Mouse (Mus musculus) heart, embryonic 11.5 days (tissue): ENCODE data around the gene Plxna4. TPM values are rescaled to one million over a fixed set of nuclear protein-coding genes. Genes with fewer than 3 reads are reported as not detected.

Experiments used
- ATAC-seq: fragments of 200-750 bp; cut with Nextera tagmentation; replicated peaks from 2 replicates; pipeline ENCODE4 v1.8.0; 2017; ENCODE audit warnings: moderate library complexity; ENCODE audit not compliant: insufficient number of reproducible peaks, low FRiP score, low TSS enrichment
- H3K27ac ChIP-seq: fragments of 300-500 bp; sonication (generic); 2 replicates; pipeline ENCODE4 v1.5.1; 2014; ENCODE audit warnings: mild to moderate bottlenecking, low read depth, low read length
- H3K27me3 ChIP-seq: fragments of 300-500 bp; sonication (generic); 2 replicates; pipeline ENCODE4 v1.6.1; 2014; ENCODE audit warnings: mild to moderate bottlenecking, low read length, mixed read lengths; ENCODE audit not compliant: control insufficient read depth, insufficient read depth
- H3K36me3 ChIP-seq: fragments of 300-500 bp; sonication (generic); 2 replicates; pipeline ENCODE4 v1.6.1; 2014; ENCODE audit warnings: mild to moderate bottlenecking, low read length, moderate library complexity, mixed read lengths; ENCODE audit not compliant: control insufficient read depth, insufficient read depth
- H3K4me1 ChIP-seq: fragments of 300-500 bp; sonication (generic); 2 replicates; pipeline ENCODE4 v1.6.1; 2014; ENCODE audit warnings: low read length; ENCODE audit not compliant: control insufficient read depth, insufficient read depth
- H3K4me2 ChIP-seq: fragments of 300-500 bp; sonication (generic); 2 replicates; pipeline ENCODE4 v1.6.1; 2014; ENCODE audit warnings: mild to moderate bottlenecking, moderate library complexity
- H3K4me3 ChIP-seq: fragments of 300-500 bp; sonication (generic); 2 replicates; pipeline ENCODE4 v1.5.1; 2014; ENCODE audit warnings: low read depth, low read length
- H3K9ac ChIP-seq: fragments of 300-500 bp; sonication (generic); 2 replicates; pipeline ENCODE4 v1.6.1; 2014; ENCODE audit warnings: mild to moderate bottlenecking, low read depth, low read length, moderate library complexity
- H3K9me3 ChIP-seq: fragments of 300-500 bp; sonication (generic); replicated peaks from 2 replicates; pipeline ENCODE4 v1.6.1; 2016; ENCODE audit warnings: low read length; ENCODE audit not compliant: control insufficient read depth
- WGBS: fragments of 180-500 bp; shearing (Covaris S2); extraction: QIAGEN DNeasy Blood & Tissue Kit; methylation state at CpG from one replicate; pipeline ENCODE4 v1.1.7; 2014; ENCODE audit not compliant: insufficient replicate concordance; 5-methylcytosine and 5-hydroxymethylcytosine counted together
- polyA plus RNA-seq: library from polyadenylated mRNA; unstranded; fragments of >200 nt; fragmentation: Nextera tagmentation; extraction: Ambion mirVana; gene quantifications from 2 replicates; pipeline ENCODE4 v1.2.1, GENCODE M21; 2014

Gene Plxna4
- polyA plus RNA-seq, 1 experiment from 2014 or later: 9.1 TPM

GRCm38 (mm10) chr6:32330034-32330795 lies 257.8 kb downstream of the Plxna4 start:
- Histone ChIP-seq H3K9me3 (no peaks in the 10 kb centered on the region), H3K36me3 (no peaks in the 10 kb centered on the region), H3K27ac (peak overlapping the region; percentile 0), H3K4me2 (no peak overlapping the region), H3K4me3 (no peak overlapping the region), H3K27me3 (no peaks in the 10 kb centered on the region), H3K4me1 (peaks cover 32% of the 10 kb centered on the region), H3K9ac (no peak overlapping the region)
- ATAC-seq: no peak; the same call in 1 of the 2 replicates
- WGBS: 44% methylated on average over 9 of the region's 9 CpGs

- 5% methylated on average over 8 of the region's 8 CpGs for WGBS
- Histone ChIP-seq H3K36me3 (no peaks in the 10 kb centered on the region), H3K27ac (no peak overlapping the region), H3K4me2 (no peak overlapping the region), H3K4me1 (peaks cover 27% of the 10 kb centered on the region), H3K27me3 (no peaks in the 10 kb centered on the region), H3K9ac (no peak overlapping the region), H3K4me3 (no peak overlapping the region), H3K9me3 (no peaks in the 10 kb centered on the region)
- ATAC-seq: no peak
These were observed 260.0 kb downstream of the Plxna4 start for GRCm38 (mm10) chr6:32328028-32328427.

- no peaks in the 10 kb centered on the region for H3K9me3 ChIP-seq
- 29% methylated on average over 5 of the region's 5 CpGs for WGBS
- H3K27me3 ChIP-seq: no peaks in the 10 kb centered on the region
- ATAC-seq: no peak
- no peak overlapping the region for H3K4me3 ChIP-seq
- H3K36me3 ChIP-seq: no peaks in the 10 kb centered on the region
- no peak overlapping the region for H3K9ac ChIP-seq
- H3K4me2 ChIP-seq: no peak overlapping the region
- no peak overlapping the region for H3K27ac ChIP-seq
- peaks cover 27% of the 10 kb centered on the region for H3K4me1 ChIP-seq
These were observed 260.8 kb downstream of the Plxna4 start for GRCm38 (mm10) chr6:32327173-32327572.

GRCm38 (mm10) chr6:32326406-32326805 lies 261.6 kb downstream of the Plxna4 start:
- H3K4me1 ChIP-seq: peaks cover 28% of the 10 kb centered on the region
- WGBS: 79% methylated on average over 5 of the region's 5 CpGs
- H3K9me3 ChIP-seq: no peaks in the 10 kb centered on the region
- no peak overlapping the region for H3K9ac ChIP-seq
- H3K27ac ChIP-seq: no peak overlapping the region
- no peak for ATAC-seq
- no peaks in the 10 kb centered on the region for H3K36me3 ChIP-seq
- H3K27me3 ChIP-seq: no peaks in the 10 kb centered on the region
- H3K4me2 ChIP-seq: no peak overlapping the region
- H3K4me3 ChIP-seq: no peak overlapping the region

GRCm38 (mm10) chr6:32325851-32326250 lies 262.1 kb downstream of the Plxna4 start:
- Histone ChIP-seq H3K4me1 (peaks cover 34% of the 10 kb centered on the region), H3K36me3 (no peaks in the 10 kb centered on the region), H3K4me3 (no peak overlapping the region), H3K9me3 (no peaks in the 10 kb centered on the region), H3K9ac (no peak overlapping the region), H3K27me3 (no peaks in the 10 kb centered on the region), H3K4me2 (no peak overlapping the region), H3K27ac (no peak overlapping the region)
- no peak for ATAC-seq
- whole genome bisulfite sequencing: 68% methylated on average over 7 of the region's 7 CpGs

- no peak for ATAC-seq
- no peak overlapping the region for H3K4me2 ChIP-seq
- H3K36me3 ChIP-seq: no peaks in the 10 kb centered on the region
- no peak overlapping the region for H3K27ac ChIP-seq
- no peaks in the 10 kb centered on the region for H3K9me3 ChIP-seq
- WGBS: 62% methylated on average over 3 of the region's 3 CpGs
- no peak overlapping the region for H3K4me3 ChIP-seq
- H3K27me3 ChIP-seq: no peaks in the 10 kb centered on the region
- peaks cover 9% of the 10 kb centered on the region for H3K4me1 ChIP-seq
- H3K9ac ChIP-seq: no peak overlapping the region
These were observed 266.8 kb downstream of the Plxna4 start for GRCm38 (mm10) chr6:32321187-32321586.

GRCm38 (mm10) chr6:32320254-32320653 lies 267.7 kb downstream of the Plxna4 start:
- no peak for ATAC-seq
- H3K9me3 ChIP-seq: no peaks in the 10 kb centered on the region
- H3K4me2 ChIP-seq: no peak overlapping the region
- 40% methylated on average over 3 of the region's 3 CpGs for WGBS
- H3K4me3 ChIP-seq: no peak overlapping the region
- no peak overlapping the region for H3K9ac ChIP-seq
- no peaks in the 10 kb centered on the region for H3K36me3 ChIP-seq
- H3K4me1 ChIP-seq: peaks cover 9% of the 10 kb centered on the region
- no peak overlapping the region for H3K27ac ChIP-seq
- H3K27me3 ChIP-seq: no peaks in the 10 kb centered on the region

- H3K9ac ChIP-seq: no peak overlapping the region
- 81% methylated on average over 8 of the region's 8 CpGs for WGBS
- no peak overlapping the region for H3K27ac ChIP-seq
- H3K4me2 ChIP-seq: no peak overlapping the region
- no peaks in the 10 kb centered on the region for H3K27me3 ChIP-seq
- no peaks in the 10 kb centered on the region for H3K9me3 ChIP-seq
- no peak for ATAC-seq
- no peak overlapping the region for H3K4me3 ChIP-seq
- H3K36me3 ChIP-seq: no peaks in the 10 kb centered on the region
- H3K4me1 ChIP-seq: peaks cover 9% of the 10 kb centered on the region
These were observed 270.5 kb downstream of the Plxna4 start for GRCm38 (mm10) chr6:32317470-32317869.

- Histone ChIP-seq H3K9me3 (no peaks in the 10 kb centered on the region), H3K4me2 (no peak overlapping the region), H3K4me3 (no peak overlapping the region), H3K9ac (no peak overlapping the region), H3K27me3 (no peaks in the 10 kb centered on the region), H3K4me1 (no peaks in the 10 kb centered on the region), H3K36me3 (no peaks in the 10 kb centered on the region), H3K27ac (no peak overlapping the region)
- ATAC-seq: no peak
- WGBS: 46% methylated on average over 6 of the region's 6 CpGs
These were observed 273.0 kb downstream of the Plxna4 start for GRCm38 (mm10) chr6:32315011-32315450.
